Mouse (Mus musculus): ENCODE results near the gene Gucy1b2. TPM values are rescaled to one million over a fixed set of nuclear protein-coding genes. Genes with fewer than 3 reads are reported as not detected.
A peak's percentile ranks its signal among the peaks of the same experiment; 100 is the strongest.

Gene Gucy1b2
- polyA plus RNA-seq, 1 experiment from 2014 or later = not detected

DNA sequence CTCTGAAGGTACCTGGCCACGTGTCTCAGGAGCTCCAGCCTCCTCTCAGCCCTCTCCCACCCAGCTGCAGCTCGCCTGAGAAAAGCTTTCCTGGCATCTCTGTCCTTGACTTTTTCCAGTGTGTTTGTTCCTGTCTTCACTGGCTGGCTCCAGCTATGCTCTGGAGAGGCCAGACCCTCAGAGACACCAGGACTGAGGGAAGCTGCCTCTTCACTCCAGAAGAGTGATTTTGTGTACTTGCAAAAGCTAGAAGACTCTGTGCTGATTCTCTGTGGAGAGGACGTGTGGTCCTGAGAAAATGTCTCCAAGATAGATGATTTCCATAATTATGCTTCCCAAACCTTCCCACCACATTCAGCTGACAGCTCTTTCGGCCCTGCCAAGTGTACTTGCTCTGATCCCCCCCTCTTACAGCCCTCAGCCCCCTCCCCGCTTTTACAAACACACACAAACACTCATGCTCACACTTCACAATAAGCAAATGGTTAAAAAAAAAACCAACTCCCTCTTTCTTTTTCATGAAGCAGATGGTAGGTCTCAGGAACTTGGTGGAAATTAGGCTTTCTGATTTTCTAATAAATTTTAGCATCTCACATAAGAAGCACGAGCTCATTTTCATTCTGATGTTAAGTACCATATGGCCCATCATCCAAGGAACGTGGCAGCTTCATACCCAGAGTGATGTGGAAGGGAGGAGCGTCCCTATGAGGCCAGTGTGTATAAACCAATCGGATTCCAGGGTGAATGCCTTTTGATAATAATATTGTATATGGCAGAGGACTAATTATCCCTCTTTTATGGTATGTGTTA, 1.1 kb downstream of the Gucy1b2 start:
- WGBS = 76% methylated on average over 9 of the region's 9 CpGs
- no peak overlapping the region for H3K9ac ChIP-seq (replicated peaks; ENCODE audit: low read length)
- H3K36me3 ChIP-seq (replicated peaks; ENCODE audit: control insufficient read depth, insufficient read depth, low read depth, low read length) = no peaks in the 10 kb centered on the region
- ATAC-seq (replicated peaks; ENCODE audit: insufficient number of reproducible peaks, low FRiP score, low TSS enrichment, low read depth) (no peak), DNase-seq (ENCODE audit: low spot score) (no peak)
- H3K4me1 ChIP-seq (ENCODE audit: control insufficient read depth, insufficient read depth, low read length) = no peaks in the 10 kb centered on the region
- H3K27ac ChIP-seq (replicated peaks; ENCODE audit: low read depth, low read length) = no peak overlapping the region
- no peak overlapping the region for H3K4me3 ChIP-seq (ENCODE audit: low read depth, low read length)
- no peaks in the 10 kb centered on the region for H3K9me3 ChIP-seq (replicated peaks; ENCODE audit: control insufficient read depth, low read length)
- H3K27me3 ChIP-seq (ENCODE audit: control insufficient read depth, insufficient read depth, low read length) = no peaks in the 10 kb centered on the region
- no peak overlapping the region for H3K4me2 ChIP-seq (ENCODE audit: low read depth, low read length)

DNA sequence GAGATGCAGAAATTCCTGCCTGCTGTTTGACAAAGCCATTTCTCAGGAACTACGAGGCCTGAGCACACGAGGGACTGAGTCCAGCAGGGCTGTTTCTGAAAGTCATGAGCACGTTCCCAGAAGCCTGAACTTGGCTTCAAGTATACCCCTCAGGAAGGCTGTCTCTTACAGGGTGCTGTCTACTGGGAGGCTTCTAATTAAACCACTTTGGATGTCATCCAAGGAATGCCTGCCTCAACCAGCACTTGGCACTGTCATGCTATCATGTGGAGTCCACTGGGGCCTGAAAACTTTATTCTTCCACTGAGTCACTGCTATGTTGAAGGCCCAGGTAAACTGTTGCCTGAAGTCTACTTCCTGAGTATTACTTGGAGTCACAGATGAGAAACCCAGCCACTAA, 2.0 kb downstream of the Gucy1b2 start:
- Histone ChIP-seq H3K4me3 (ENCODE audit: low read depth, low read length) (no peak overlapping the region), H3K9ac (replicated peaks; ENCODE audit: low read length) (no peak overlapping the region), H3K27me3 (ENCODE audit: control insufficient read depth, insufficient read depth, low read length) (no peaks in the 10 kb centered on the region), H3K36me3 (replicated peaks; ENCODE audit: control insufficient read depth, insufficient read depth, low read depth, low read length) (no peaks in the 10 kb centered on the region), H3K4me2 (ENCODE audit: low read depth, low read length) (no peak overlapping the region), H3K9me3 (replicated peaks; ENCODE audit: control insufficient read depth, low read length) (no peaks in the 10 kb centered on the region), H3K4me1 (ENCODE audit: control insufficient read depth, insufficient read depth, low read length) (no peaks in the 10 kb centered on the region), H3K27ac (replicated peaks; ENCODE audit: low read depth, low read length) (no peak overlapping the region)
- DNase-seq (ENCODE audit: low spot score) = no peak
- ATAC-seq (replicated peaks; ENCODE audit: insufficient number of reproducible peaks, low FRiP score, low TSS enrichment, low read depth) = no peak
- 65% methylated on average over 3 of the region's 3 CpGs for WGBS

DNA sequence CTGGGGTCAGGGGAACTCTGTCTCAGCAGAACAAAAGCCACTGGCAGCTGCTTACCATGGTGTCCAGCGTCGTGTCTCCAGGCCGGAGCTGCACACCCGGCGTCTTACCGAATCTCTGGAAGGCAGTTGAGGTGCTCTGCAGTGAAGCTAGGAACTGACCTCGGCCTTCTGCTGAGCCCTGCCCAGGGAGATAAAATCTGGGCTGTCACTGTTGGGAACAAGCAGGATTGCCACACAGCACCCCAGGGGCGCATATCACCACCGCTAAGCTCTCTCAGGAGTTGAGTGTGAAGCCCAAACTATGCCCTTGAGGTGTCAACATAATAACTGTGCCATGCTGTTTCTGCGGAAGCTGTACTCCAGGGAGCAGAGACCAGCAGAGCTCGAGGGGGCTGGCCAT, 2.8 kb downstream of the Gucy1b2 start:
- 80% methylated on average over 11 of the region's 11 CpGs for WGBS
- no peak for ATAC-seq (replicated peaks; ENCODE audit: insufficient number of reproducible peaks, low FRiP score, low TSS enrichment, low read depth)
- H3K9me3 ChIP-seq (replicated peaks; ENCODE audit: control insufficient read depth, low read length) = no peaks in the 10 kb centered on the region
- H3K4me3 ChIP-seq (ENCODE audit: low read depth, low read length) = no peak overlapping the region
- H3K4me1 ChIP-seq (ENCODE audit: control insufficient read depth, insufficient read depth, low read length) = no peaks in the 10 kb centered on the region
- H3K27ac ChIP-seq (replicated peaks; ENCODE audit: low read depth, low read length) = no peak overlapping the region
- no peak for DNase-seq (ENCODE audit: low spot score)
- no peaks in the 10 kb centered on the region for H3K36me3 ChIP-seq (replicated peaks; ENCODE audit: control insufficient read depth, insufficient read depth, low read depth, low read length)
- no peaks in the 10 kb centered on the region for H3K27me3 ChIP-seq (ENCODE audit: control insufficient read depth, insufficient read depth, low read length)
- no peak overlapping the region for H3K4me2 ChIP-seq (ENCODE audit: low read depth, low read length)
- no peak overlapping the region for H3K9ac ChIP-seq (replicated peaks; ENCODE audit: low read length)

DNA sequence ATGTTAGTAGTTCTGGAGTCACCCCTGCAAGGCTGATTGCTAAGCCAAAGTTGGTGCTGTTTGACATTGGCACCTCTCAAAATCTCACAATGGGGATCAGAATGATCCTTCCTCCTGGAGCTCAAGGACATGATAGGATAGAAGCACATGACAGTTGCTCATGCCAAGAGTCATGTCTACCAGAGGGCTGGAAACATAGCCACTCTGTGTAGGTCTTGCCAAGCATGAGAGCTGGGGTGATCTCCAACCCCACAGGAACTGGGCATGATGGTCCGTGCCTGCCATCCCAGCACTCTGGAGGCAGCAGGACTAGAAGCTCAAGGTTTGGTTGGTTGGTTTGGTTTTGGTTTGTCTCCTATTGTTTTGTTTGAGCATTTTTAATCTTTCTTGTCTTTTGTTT, 5.4 kb downstream of the Gucy1b2 start:
- ATAC-seq (replicated peaks; ENCODE audit: insufficient number of reproducible peaks, low FRiP score, low TSS enrichment, low read depth) = no peak
- H3K4me2 ChIP-seq (ENCODE audit: low read depth, low read length) = no peak overlapping the region
- H3K9me3 ChIP-seq (replicated peaks; ENCODE audit: control insufficient read depth, low read length) = no peaks in the 10 kb centered on the region
- H3K4me3 ChIP-seq (ENCODE audit: low read depth, low read length) = no peak overlapping the region
- no peak overlapping the region for H3K27ac ChIP-seq (replicated peaks; ENCODE audit: low read depth, low read length)
- no peaks in the 10 kb centered on the region for H3K27me3 ChIP-seq (ENCODE audit: control insufficient read depth, insufficient read depth, low read length)
- 93% methylated on average over 1 of the region's 1 CpGs for WGBS
- no peak for DNase-seq (ENCODE audit: low spot score)
- H3K36me3 ChIP-seq (replicated peaks; ENCODE audit: control insufficient read depth, insufficient read depth, low read depth, low read length) = no peaks in the 10 kb centered on the region
- H3K9ac ChIP-seq (replicated peaks; ENCODE audit: low read length) = no peak overlapping the region
- H3K4me1 ChIP-seq (ENCODE audit: control insufficient read depth, insufficient read depth, low read length) = no peaks in the 10 kb centered on the region

DNA sequence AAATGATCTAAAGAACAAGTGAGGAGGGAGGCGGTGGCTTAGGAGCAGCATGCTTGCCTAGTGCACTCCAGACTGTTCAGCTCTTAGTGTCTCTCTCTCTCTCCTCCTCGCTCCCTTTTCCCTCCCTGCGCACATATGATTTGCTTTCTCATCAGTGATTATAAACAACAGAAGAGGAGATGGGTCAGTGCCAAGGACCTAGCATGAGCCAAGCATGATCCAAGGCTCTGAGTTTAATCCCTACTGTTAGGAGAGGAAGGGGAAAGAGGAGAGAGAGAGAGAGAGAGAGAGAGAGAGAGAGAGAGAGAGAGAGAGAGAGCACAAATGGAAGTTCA, 8.9 kb downstream of the Gucy1b2 start:
- no peaks in the 10 kb centered on the region for H3K27me3 ChIP-seq (ENCODE audit: control insufficient read depth, insufficient read depth, low read length)
- H3K4me3 ChIP-seq (ENCODE audit: low read depth, low read length) = no peak overlapping the region
- H3K36me3 ChIP-seq (replicated peaks; ENCODE audit: control insufficient read depth, insufficient read depth, low read depth, low read length) = no peaks in the 10 kb centered on the region
- no peaks in the 10 kb centered on the region for H3K9me3 ChIP-seq (replicated peaks; ENCODE audit: control insufficient read depth, low read length)
- ATAC-seq (replicated peaks; ENCODE audit: insufficient number of reproducible peaks, low FRiP score, low TSS enrichment, low read depth) (no peak), DNase-seq (ENCODE audit: low spot score) (no peak)
- H3K4me1 ChIP-seq (ENCODE audit: control insufficient read depth, insufficient read depth, low read length) = no peaks in the 10 kb centered on the region
- no peak overlapping the region for H3K27ac ChIP-seq (replicated peaks; ENCODE audit: low read depth, low read length)
- 88% methylated on average over 3 of the region's 3 CpGs for WGBS
- H3K9ac ChIP-seq (replicated peaks; ENCODE audit: low read length) = no peak overlapping the region
- no peak overlapping the region for H3K4me2 ChIP-seq (ENCODE audit: low read depth, low read length)

DNA sequence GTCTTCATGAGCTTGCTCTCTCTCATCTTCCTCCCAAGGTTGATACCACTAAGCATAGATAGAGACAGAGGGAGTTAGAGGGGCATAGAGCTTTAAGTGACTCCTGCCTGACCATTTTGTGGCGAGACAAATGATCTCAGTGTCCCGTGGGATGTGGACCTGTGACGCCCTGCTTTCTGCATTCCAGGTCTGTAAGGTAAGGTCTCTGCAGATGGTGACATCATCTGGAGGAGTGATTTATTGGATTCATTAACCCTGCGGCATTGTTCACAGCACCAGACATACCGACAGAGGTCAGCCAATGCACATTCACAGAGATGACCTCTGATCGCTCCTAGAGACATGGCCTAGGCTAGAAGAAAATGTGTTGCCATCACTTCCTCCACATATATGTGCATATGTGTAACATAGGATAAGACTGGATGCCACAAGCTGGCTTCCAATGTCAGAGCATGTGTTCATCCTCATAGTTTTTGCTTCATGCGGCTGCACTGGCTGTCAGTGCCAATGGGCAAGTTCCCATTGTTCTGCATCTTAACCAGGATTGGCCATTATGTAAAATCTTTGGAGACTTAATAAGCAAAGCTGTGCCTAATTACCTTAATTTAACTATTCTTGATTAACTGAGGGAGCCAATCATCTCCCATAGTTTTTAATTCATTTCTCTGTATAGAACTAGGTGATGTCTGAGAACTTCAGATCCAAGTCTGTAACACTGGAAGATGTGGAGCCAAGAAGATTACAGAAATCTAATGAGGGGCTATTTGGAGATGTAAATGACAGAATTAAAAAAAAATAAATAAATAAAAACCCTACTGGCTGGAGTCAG, 9.5 kb downstream of the Gucy1b2 start:
- H3K9ac ChIP-seq (replicated peaks; ENCODE audit: low read length) = no peak overlapping the region
- WGBS = 81% methylated on average over 7 of the region's 7 CpGs

DNA sequence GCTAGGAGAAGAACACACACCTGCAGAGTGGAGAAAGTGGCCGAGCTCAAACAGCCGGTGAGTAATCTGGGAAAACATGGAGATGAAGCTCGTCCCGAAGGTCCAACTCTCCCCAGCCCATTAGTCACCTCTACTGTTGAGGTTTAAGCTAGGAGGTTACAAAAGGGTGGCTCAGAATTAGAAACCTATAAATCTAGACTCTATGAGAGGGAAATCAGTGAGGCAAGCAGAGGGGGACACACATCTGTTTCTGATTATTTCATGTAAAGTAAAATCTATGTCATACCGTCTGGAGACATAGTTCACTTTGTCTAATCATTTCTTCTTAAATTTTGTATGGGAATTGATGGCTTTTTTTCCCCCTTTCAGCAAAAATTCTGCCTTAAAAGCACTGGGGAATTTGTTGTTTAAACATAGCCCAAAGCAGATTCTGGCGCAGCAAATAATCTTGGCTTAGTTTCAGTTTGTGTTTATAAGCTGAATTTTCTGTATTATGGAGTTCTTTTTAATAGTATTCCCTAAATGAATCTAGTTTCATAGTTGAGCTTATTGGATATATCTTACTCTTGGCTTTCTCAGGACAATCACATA, 12.2 kb downstream of the Gucy1b2 start:
- ATAC-seq (replicated peaks; ENCODE audit: insufficient number of reproducible peaks, low FRiP score, low TSS enrichment, low read depth) (no peak), DNase-seq (ENCODE audit: low spot score) (peak; percentile 41)
- WGBS = 62% methylated on average over 6 of the region's 6 CpGs
- no peak overlapping the region for H3K4me3 ChIP-seq (ENCODE audit: low read depth, low read length)
- H3K27ac ChIP-seq (replicated peaks; ENCODE audit: low read depth, low read length) = no peak overlapping the region
- no peaks in the 10 kb centered on the region for H3K9me3 ChIP-seq (replicated peaks; ENCODE audit: control insufficient read depth, low read length)
- H3K27me3 ChIP-seq (ENCODE audit: control insufficient read depth, insufficient read depth, low read length) = no peaks in the 10 kb centered on the region
- H3K9ac ChIP-seq (replicated peaks; ENCODE audit: low read length) = no peak overlapping the region
- H3K36me3 ChIP-seq (replicated peaks; ENCODE audit: control insufficient read depth, insufficient read depth, low read depth, low read length) = no peaks in the 10 kb centered on the region
- no peaks in the 10 kb centered on the region for H3K4me1 ChIP-seq (ENCODE audit: control insufficient read depth, insufficient read depth, low read length)
- no peak overlapping the region for H3K4me2 ChIP-seq (ENCODE audit: low read depth, low read length)

More for the DNA sequence above, 9.5 kb downstream of the Gucy1b2 start:
- no peak overlapping the region for H3K27ac ChIP-seq (replicated peaks; ENCODE audit: low read depth, low read length)
- H3K36me3 ChIP-seq (replicated peaks; ENCODE audit: control insufficient read depth, insufficient read depth, low read depth, low read length) = no peaks in the 10 kb centered on the region
- no peak overlapping the region for H3K4me2 ChIP-seq (ENCODE audit: low read depth, low read length)
- no peak for ATAC-seq (replicated peaks; ENCODE audit: insufficient number of reproducible peaks, low FRiP score, low TSS enrichment, low read depth)
- no peak overlapping the region for H3K4me3 ChIP-seq (ENCODE audit: low read depth, low read length)
- H3K4me1 ChIP-seq (ENCODE audit: control insufficient read depth, insufficient read depth, low read length) = no peaks in the 10 kb centered on the region
- no peaks in the 10 kb centered on the region for H3K27me3 ChIP-seq (ENCODE audit: control insufficient read depth, insufficient read depth, low read length)
- H3K9me3 ChIP-seq (replicated peaks; ENCODE audit: control insufficient read depth, low read length) = no peaks in the 10 kb centered on the region
- no peak for DNase-seq (ENCODE audit: low spot score)

DNA sequence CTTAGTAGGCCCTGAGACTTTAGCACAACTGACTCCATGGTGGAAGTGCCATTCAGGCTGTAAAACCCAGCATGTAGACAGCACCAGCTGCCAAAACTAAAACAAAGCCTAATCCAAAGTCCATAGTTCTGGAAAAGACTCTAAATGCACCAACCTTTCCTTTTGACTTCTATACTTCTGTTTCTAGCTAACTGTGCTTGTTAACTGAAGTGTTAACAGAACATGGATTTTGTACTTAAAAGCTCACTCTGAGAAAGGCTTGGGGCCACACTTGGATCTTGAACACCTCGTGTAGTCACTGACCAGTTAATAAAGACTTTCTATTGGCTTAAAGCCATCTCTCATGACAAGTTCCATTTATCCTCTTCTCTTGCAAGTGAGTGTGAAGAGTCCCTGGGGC, 13.1 kb downstream of the Gucy1b2 start:
- ATAC-seq (replicated peaks; ENCODE audit: insufficient number of reproducible peaks, low FRiP score, low TSS enrichment, low read depth) (no peak), DNase-seq (ENCODE audit: low spot score) (no peak)
- 82% methylated on average over 1 of the region's 1 CpGs for whole genome bisulfite sequencing
- Histone ChIP-seq H3K9ac (replicated peaks; ENCODE audit: low read length) (no peak overlapping the region), H3K4me2 (ENCODE audit: low read depth, low read length) (no peak overlapping the region), H3K27ac (replicated peaks; ENCODE audit: low read depth, low read length) (no peak overlapping the region), H3K4me3 (ENCODE audit: low read depth, low read length) (no peak overlapping the region), H3K4me1 (ENCODE audit: control insufficient read depth, insufficient read depth, low read length) (no peaks in the 10 kb centered on the region), H3K27me3 (ENCODE audit: control insufficient read depth, insufficient read depth, low read length) (no peaks in the 10 kb centered on the region), H3K36me3 (replicated peaks; ENCODE audit: control insufficient read depth, insufficient read depth, low read depth, low read length) (no peaks in the 10 kb centered on the region), H3K9me3 (replicated peaks; ENCODE audit: control insufficient read depth, low read length) (no peaks in the 10 kb centered on the region)

Data from embryonic facial prominence, embryonic 11.5 days (tissue).